Mouse (Mus musculus): ENCODE results near the gene Gm10644. TPM values are rescaled to one million over a fixed set of nuclear protein-coding genes. Genes with fewer than 3 reads are reported as not detected.

Gm10644 gene
- polyA plus RNA-seq, 1 experiment from 2014 or later, result 0.42 TPM

DNA sequence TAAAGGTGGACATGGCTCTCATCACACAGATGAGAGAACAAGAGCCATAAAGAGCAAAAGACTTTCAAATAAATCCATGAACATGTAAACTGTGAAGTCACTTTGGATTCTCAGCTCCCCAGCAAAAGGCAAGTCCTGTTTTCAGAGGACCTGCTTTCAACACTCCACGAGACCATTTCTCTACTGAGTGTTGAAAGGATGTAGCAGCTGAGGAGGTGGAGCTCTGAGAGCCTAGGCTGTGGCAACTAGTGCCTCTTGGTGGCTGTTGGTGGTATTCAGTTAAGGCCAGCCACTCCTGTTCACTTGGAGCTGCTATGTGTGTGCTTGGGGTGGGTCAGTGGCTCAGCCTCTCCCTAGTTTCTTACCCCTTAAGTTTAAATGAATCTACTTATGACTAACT lies 1.8 kb upstream of the Gm10644 start:
- H3K4me3 ChIP-seq (replicated peaks), result peak overlapping the region; percentile 68
- H3K27ac ChIP-seq, result no peak overlapping the region
- H3K9me3 ChIP-seq, result no peaks in the 10 kb centered on the region
- no peak overlapping the region for H3K9ac ChIP-seq
- H3K36me3 ChIP-seq, result no peaks in the 10 kb centered on the region
- WGBS, result 36% methylated on average over 1 of the region's 1 CpGs
- H3K27me3 ChIP-seq (replicated peaks), result no peaks in the 10 kb centered on the region
- peaks cover 12% of the 10 kb centered on the region for H3K4me1 ChIP-seq
- H3K4me2 ChIP-seq, result peak overlapping the region; percentile 91
- ATAC-seq (ENCODE audit: insufficient read depth, low FRiP score, low read depth), result no peak

DNA sequence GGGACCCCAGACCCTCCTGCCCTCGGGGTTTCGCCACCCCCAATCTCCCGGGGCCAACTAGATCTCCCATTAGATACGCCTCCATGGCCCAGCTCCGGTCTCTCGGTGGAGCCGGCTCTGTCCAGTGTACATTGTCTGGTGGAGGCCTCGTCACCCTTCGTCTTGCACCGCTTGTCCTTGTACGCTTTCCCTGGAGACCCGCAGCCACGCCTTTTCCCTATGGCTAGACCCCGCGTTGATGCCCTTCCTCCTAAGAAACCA lies 883 bp upstream of the Gm10644 start:
- Histone ChIP-seq H3K4me1 (peaks cover 12% of the 10 kb centered on the region), H3K27me3 (replicated peaks) (no peaks in the 10 kb centered on the region), H3K36me3 (no peaks in the 10 kb centered on the region), H3K9me3 (no peaks in the 10 kb centered on the region), H3K4me3 (replicated peaks) (peak overlapping the region; percentile 68), H3K4me2 (peak overlapping the region; percentile 91), H3K9ac (peak overlapping the region; percentile 53; the same call in 1 of the 2 replicates), H3K27ac (no peak overlapping the region)
- ATAC-seq (ENCODE audit: insufficient read depth, low FRiP score, low read depth), result no peak
- WGBS, result under 1% methylated on average over 15 of the region's 15 CpGs

DNA sequence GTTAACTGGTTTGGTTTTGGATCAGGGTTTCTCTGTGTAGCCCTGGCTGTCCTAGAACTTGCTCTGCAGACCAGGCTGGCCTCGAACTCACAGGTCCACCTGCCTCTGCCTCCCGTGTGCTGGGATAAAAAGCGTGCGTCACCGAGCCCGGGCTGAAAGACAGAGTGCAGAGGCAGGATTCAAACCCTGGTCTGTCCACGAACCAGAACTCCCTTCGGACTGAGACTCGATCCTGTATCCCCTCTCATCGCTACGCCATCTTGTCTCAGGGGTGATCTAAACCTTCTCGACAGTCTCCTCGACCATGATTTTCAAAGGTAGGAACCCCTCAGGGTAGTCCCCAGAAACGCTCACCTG lies 278 bp downstream of the Gm10644 start:
- Histone ChIP-seq H3K9me3 (no peaks in the 10 kb centered on the region), H3K4me2 (peak overlapping the region; percentile 91), H3K36me3 (no peaks in the 10 kb centered on the region), H3K27me3 (replicated peaks) (no peaks in the 10 kb centered on the region), H3K9ac (no peak overlapping the region), H3K4me1 (peaks cover 12% of the 10 kb centered on the region), H3K27ac (no peak overlapping the region), H3K4me3 (replicated peaks) (peak overlapping the region; percentile 68)
- ATAC-seq (ENCODE audit: insufficient read depth, low FRiP score, low read depth), result no peak
- 1% methylated on average over 14 of the region's 14 CpGs for WGBS

DNA sequence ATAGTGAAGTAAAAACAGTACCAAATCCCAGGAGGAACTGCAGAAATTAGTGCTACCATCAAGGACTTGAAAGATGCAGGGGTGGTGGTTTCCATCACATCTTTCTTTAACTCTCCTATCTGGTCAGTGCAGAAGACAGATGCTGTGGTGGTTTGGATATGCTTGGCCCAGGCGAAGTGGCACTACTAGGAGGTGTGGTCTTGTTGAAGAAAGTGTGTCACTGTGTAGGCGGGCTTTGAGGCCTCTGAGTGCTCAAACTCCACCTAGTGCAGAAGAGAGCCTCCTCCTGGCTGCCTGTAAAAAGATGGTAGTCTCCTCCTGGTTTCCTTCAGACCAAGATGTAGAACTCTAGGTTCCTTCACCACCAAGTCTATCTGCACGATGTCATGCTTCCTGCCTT lies 9.5 kb downstream of the Gm10644 start:
- no peak overlapping the region for H3K4me3 ChIP-seq (replicated peaks)
- no peak for ATAC-seq (ENCODE audit: insufficient read depth, low FRiP score, low read depth)
- H3K4me2 ChIP-seq, result no peak overlapping the region
- H3K27ac ChIP-seq, result no peak overlapping the region
- no peaks in the 10 kb centered on the region for H3K27me3 ChIP-seq (replicated peaks)
- no peaks in the 10 kb centered on the region for H3K36me3 ChIP-seq
- no peaks in the 10 kb centered on the region for H3K9me3 ChIP-seq
- no peak overlapping the region for H3K9ac ChIP-seq
- no peaks in the 10 kb centered on the region for H3K4me1 ChIP-seq
- WGBS, result 72% methylated on average over 3 of the region's 3 CpGs

DNA sequence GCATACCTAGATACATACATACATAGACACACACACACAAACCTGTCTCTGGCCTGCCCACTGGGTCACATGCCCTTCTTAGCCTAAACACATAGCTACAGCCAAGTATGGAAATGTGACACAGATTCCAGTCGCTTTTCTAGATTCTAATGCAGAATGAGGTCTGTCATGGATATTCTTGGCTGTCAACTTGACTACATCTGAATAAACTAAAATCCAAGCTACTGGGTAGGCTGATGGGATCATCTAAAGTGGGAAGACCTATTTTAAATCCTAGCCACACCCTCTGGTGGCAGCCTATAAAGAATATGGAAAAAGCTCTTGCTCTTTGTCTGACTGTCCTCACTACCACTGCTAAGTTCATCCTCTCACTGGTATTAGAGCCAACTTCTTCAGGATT lies 12.6 kb downstream of the Gm10644 start:
- WGBS, result 78% methylated on average over 1 of the region's 1 CpGs
- no peak overlapping the region for H3K9ac ChIP-seq
- H3K9me3 ChIP-seq, result no peaks in the 10 kb centered on the region
- no peak overlapping the region for H3K27ac ChIP-seq
- no peaks in the 10 kb centered on the region for H3K4me1 ChIP-seq
- H3K27me3 ChIP-seq (replicated peaks), result no peaks in the 10 kb centered on the region
- no peak overlapping the region for H3K4me2 ChIP-seq
- no peak for ATAC-seq (ENCODE audit: insufficient read depth, low FRiP score, low read depth)
- 0 out of 2 replicates have a peak, but pooled peaks cover 3% of the 10 kb centered on the region for H3K36me3 ChIP-seq
- no peak overlapping the region for H3K4me3 ChIP-seq (replicated peaks)

DNA sequence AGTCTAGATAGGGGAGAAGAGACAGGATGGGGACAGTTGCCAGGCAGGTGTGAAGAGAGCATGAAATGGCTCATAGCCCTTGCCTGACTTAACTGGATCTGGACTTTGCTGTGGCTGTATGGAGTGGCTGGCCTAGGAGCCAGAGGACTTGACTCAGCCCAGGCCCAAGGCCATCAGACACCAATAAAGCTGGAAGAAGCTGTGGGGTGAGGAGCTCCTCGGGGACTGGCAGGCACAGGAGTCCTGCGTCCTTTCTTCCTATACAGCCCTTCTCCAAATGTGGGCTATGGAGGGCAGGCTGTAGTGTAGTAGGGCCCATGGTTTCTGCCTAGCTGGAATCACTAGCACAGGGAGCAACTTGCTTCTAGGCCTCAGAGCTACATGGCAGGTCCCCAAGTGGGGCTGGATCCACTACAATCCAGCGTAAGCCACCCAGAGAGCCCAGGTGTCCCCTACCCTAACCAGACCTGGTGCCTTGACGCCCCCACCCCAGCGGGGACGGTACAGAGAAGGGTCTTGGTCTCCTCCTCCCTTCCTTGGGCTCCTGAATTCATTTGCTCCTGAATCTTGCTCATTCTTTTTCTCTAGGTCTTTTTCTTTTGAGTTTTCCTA lies 13.8 kb downstream of the Gm10644 start:
- no peaks in the 10 kb centered on the region for H3K27me3 ChIP-seq (replicated peaks)
- H3K4me2 ChIP-seq, result no peak overlapping the region
- no peak overlapping the region for H3K27ac ChIP-seq
- no peak overlapping the region for H3K4me3 ChIP-seq (replicated peaks)
- peaks cover 10% of the 10 kb centered on the region for H3K36me3 ChIP-seq
- no peaks in the 10 kb centered on the region for H3K9me3 ChIP-seq
- no peak overlapping the region for H3K9ac ChIP-seq
- no peaks in the 10 kb centered on the region for H3K4me1 ChIP-seq
- ATAC-seq (ENCODE audit: insufficient read depth, low FRiP score, low read depth), result no peak
- 71% methylated on average over 6 of the region's 6 CpGs for WGBS

DNA sequence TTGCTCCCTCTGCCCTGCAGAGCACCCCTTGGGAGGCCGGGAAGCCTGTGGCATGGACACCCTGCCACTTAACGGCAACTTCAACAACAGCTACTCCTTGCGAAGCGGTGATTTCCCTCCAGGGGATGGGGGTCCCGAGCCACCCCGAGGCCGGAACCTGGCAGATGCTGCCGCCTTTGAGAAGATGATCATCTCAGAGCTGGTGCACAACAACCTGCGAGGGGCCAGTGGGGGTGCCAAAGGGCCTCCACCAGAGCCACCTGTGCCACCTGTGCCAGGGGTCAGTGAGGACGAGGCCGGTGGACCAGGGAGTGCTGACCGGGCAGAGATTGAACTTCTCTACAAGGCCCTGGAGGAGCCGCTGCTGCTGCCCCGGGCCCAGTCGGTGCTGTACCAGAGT lies 16.7 kb downstream of the Gm10644 start:
- no peak overlapping the region for H3K4me2 ChIP-seq
- H3K9ac ChIP-seq, result no peak overlapping the region
- ATAC-seq (ENCODE audit: insufficient read depth, low FRiP score, low read depth), result no peak
- H3K4me1 ChIP-seq, result no peaks in the 10 kb centered on the region
- no peaks in the 10 kb centered on the region for H3K9me3 ChIP-seq
- no peak overlapping the region for H3K4me3 ChIP-seq (replicated peaks)
- H3K36me3 ChIP-seq, result peaks cover 34% of the 10 kb centered on the region
- H3K27me3 ChIP-seq (replicated peaks), result no peaks in the 10 kb centered on the region
- no peak overlapping the region for H3K27ac ChIP-seq
- 94% methylated on average over 15 of the region's 15 CpGs for WGBS

DNA sequence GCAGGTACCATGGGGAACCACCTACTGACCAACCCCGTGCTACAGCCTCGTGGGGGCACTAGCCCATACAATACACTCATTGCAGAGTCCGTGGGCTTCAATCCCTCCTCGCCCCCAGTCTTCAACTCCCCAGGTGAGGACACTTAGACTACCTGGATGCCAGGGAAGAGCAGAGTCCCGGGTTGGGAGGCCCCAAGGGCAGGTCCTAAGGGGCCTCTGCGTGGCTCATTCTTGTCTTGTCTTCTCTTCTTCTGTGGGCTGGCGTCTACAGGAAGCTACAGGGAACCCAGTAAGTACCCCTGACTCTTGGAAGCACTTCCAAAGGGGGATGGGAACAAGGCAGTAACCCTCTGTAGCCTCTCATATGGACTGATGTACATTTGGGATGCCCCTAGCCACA lies 17.4 kb downstream of the Gm10644 start:
- H3K27ac ChIP-seq, result no peak overlapping the region
- no peaks in the 10 kb centered on the region for H3K9me3 ChIP-seq
- no peak for ATAC-seq (ENCODE audit: insufficient read depth, low FRiP score, low read depth)
- 89% methylated on average over 7 of the region's 7 CpGs for WGBS
- peaks cover 41% of the 10 kb centered on the region for H3K36me3 ChIP-seq
- no peak overlapping the region for H3K4me3 ChIP-seq (replicated peaks)
- H3K9ac ChIP-seq, result no peak overlapping the region
- no peaks in the 10 kb centered on the region for H3K4me1 ChIP-seq
- no peaks in the 10 kb centered on the region for H3K27me3 ChIP-seq (replicated peaks)
- H3K4me2 ChIP-seq, result no peak overlapping the region

DNA sequence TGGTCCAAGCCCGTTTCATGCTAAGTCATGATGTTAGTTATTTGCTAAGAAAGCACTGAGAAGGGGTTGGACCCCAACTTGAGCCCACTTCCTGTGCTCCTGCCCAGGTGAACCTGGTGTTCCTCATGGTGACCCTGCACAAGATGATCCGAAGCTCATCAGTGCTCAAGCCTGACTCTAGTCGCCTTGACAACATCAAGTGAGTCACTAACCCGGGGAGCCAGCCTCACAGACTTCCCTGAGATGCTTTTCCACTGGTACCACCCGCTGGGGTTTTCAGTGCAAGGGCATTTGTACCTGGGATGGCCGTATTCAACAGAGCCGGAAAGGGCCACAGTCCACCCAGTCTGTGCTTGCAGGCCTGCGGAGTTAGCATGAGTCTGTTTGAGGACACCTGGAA lies 19.6 kb downstream of the Gm10644 start:
- Histone ChIP-seq H3K36me3 (peaks cover 54% of the 10 kb centered on the region), H3K9me3 (no peaks in the 10 kb centered on the region), H3K4me3 (replicated peaks) (no peak overlapping the region), H3K4me2 (no peak overlapping the region), H3K27ac (no peak overlapping the region), H3K27me3 (replicated peaks) (no peaks in the 10 kb centered on the region), H3K4me1 (no peaks in the 10 kb centered on the region), H3K9ac (no peak overlapping the region)
- 87% methylated on average over 8 of the region's 8 CpGs for WGBS
- no peak for ATAC-seq (ENCODE audit: insufficient read depth, low FRiP score, low read depth)

DNA sequence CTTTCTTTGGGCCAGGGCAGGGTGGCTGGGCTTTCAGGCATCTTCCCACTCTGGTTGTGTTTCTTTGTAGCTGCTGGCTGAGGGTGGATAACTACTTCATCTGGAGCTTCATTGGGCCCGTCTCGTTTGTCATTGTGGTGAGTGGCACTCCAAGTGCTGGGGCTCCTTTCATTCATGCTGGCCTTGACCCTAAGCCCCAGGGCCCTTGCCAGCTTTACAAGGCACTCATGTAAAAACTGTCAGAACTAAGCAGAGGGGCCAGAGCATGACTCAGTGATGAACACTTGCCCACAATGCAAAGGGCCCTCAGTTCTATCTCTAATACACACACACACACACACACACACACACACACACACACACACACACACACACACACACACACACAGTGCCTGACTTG lies 20.0 kb downstream of the Gm10644 start:
- no peak overlapping the region for H3K4me2 ChIP-seq
- WGBS, result 94% methylated on average over 2 of the region's 2 CpGs
- H3K27me3 ChIP-seq (replicated peaks), result no peaks in the 10 kb centered on the region
- no peaks in the 10 kb centered on the region for H3K4me1 ChIP-seq
- H3K27ac ChIP-seq, result no peak overlapping the region
- H3K9ac ChIP-seq, result no peak overlapping the region
- H3K36me3 ChIP-seq, result peaks cover 57% of the 10 kb centered on the region
- no peak for ATAC-seq (ENCODE audit: insufficient read depth, low FRiP score, low read depth)
- H3K9me3 ChIP-seq, result no peaks in the 10 kb centered on the region
- no peak overlapping the region for H3K4me3 ChIP-seq (replicated peaks)

DNA sequence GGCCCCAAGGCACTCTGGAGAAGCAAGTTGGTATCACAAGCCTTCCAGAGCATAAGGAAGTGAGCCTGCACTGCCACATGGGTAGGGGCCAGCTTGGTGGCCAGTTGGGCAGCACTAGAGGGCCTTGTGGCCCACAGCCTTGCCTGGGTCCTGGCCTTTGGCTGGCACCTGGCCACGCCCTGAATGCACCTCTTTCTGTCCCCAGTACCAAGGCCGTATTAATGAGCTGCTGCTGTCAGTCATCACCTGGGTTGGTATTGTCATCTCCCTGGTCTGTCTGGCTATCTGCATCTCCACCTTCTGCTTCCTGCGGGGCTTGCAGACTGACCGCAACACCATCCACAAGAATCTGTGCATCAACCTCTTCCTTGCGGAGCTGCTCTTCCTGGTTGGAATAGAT lies 20.8 kb downstream of the Gm10644 start:
- Histone ChIP-seq H3K27me3 (replicated peaks) (no peaks in the 10 kb centered on the region), H3K4me2 (no peak overlapping the region), H3K27ac (no peak overlapping the region), H3K4me3 (replicated peaks) (no peak overlapping the region), H3K9me3 (no peaks in the 10 kb centered on the region), H3K36me3 (peaks cover 61% of the 10 kb centered on the region), H3K4me1 (no peaks in the 10 kb centered on the region), H3K9ac (no peak overlapping the region)
- WGBS, result 90% methylated on average over 5 of the region's 5 CpGs
- no peak for ATAC-seq (ENCODE audit: insufficient read depth, low FRiP score, low read depth)

DNA sequence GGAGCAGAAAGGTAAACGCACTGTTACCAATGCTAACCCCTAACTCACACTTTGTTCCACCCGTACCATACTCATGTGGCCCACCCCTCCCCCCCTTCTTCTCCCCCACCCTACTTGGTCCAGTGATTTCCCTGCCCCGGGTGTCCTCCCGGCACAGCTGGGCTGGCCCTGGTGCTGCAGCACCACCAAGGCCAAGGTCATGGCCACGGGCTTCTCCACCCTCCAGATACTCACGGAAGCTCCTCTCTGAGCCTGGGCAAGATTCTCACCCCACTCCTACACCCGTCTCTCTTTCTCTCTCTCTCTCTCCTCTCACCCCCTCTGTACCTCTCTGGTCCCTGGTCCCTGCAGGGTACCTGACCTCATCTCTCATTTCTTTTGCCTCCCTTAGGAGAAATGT lies 28.7 kb downstream of the Gm10644 start:
- ATAC-seq (ENCODE audit: insufficient read depth, low FRiP score, low read depth), result no peak
- Histone ChIP-seq H3K4me1 (no peaks in the 10 kb centered on the region), H3K27ac (no peak overlapping the region), H3K4me3 (replicated peaks) (no peak overlapping the region), H3K9me3 (no peaks in the 10 kb centered on the region), H3K27me3 (replicated peaks) (no peaks in the 10 kb centered on the region), H3K36me3 (peaks cover 28% of the 10 kb centered on the region; the same call in 1 of the 2 replicates), H3K9ac (no peak overlapping the region), H3K4me2 (no peak overlapping the region)
- 68% methylated on average over 7 of the region's 7 CpGs for WGBS

DNA sequence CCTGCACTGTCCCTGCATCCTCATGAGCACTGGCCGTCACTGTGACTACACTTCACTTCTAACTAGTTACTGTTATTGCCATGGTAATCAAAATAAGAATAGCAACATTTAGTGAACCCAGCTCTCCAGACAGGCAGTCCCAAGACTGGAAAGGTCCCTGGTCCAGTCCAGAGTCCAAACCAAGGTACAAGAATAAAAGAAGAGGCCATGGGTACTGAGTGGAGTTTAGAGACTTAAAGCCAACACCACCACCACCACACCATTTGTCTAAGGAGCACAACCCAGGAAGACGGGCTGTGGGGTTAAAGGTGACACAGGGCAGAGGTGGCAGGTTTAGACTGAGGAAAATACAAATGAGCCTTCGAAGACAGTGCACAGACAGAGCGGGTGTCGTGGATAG lies 30.4 kb downstream of the Gm10644 start:
- Histone ChIP-seq H3K4me3 (replicated peaks) (no peak overlapping the region), H3K36me3 (peaks cover 24% of the 10 kb centered on the region; the same call in 1 of the 2 replicates), H3K4me2 (no peak overlapping the region), H3K9me3 (no peaks in the 10 kb centered on the region), H3K27me3 (replicated peaks) (no peaks in the 10 kb centered on the region), H3K4me1 (no peaks in the 10 kb centered on the region), H3K9ac (no peak overlapping the region), H3K27ac (no peak overlapping the region)
- no peak for ATAC-seq (ENCODE audit: insufficient read depth, low FRiP score, low read depth)
- 83% methylated on average over 5 of the region's 5 CpGs for WGBS
